Mouse (Mus musculus) common myeloid progenitor, adult 5-6 weeks (primary cell): Measurements from ENCODE around the gene Emb. TPM values are rescaled to one million over a fixed set of nuclear protein-coding genes. Genes with fewer than 3 reads are reported as not detected.
"Not testable (repeated sequence)": the region's sequence is repeated elsewhere in the genome, so short reads cannot be mapped to it uniquely, and the experiment has no call there.

Experiments
- ATAC-seq: replicated peaks from 2 replicates; pipeline ENCODE4 v1.8.0; 2016; ENCODE audit warnings: low read depth, mild to moderate bottlenecking, moderate TSS enrichment, inconsistent platforms; ENCODE audit not compliant: poor library complexity, severe bottlenecking
- total RNA-seq: library from RNA; stranded (forward); fragments of 200-1000, 187-1606 nt; gene quantifications from 2 replicates; pipeline ENCODE4 v1.2.3, GENCODE M21; 2017

Gene Emb
- total RNA-seq = 368 TPM in 2 replicates

GRCm38 (mm10) chr13:117208236-117208635, at the start of gene Emb:
Emb (plus strand) TSS chr13:117208536.
- no peak for ATAC-seq

- no peak for ATAC-seq
Measured at GRCm38 (mm10) chr13:117163906-117164305, 44.4 kb upstream of the Emb start.

DNA sequence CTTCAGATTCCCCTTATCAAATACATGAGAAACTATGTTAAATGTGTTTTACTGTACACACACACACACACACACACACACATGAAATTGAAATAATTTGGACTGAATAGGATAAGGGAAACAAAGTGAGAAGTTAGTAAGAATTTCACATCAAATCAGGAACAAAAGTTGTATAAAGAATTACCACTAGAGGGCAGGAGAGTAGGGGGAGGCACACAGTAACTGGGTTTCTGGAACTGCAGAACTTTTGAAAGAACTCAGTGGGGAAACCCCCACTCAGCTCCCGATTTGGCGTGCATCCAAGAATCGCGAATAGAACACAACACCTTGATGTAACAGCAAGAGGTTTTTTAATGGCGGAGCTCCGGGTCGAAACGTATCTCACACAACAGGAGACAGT, 43.3 kb upstream of the Emb start:
- ATAC-seq = no peak

- not testable (repeated sequence) for ATAC-seq
Measured at GRCm38 (mm10) chr13:117180912-117181311, 27.4 kb upstream of the Emb start.

GRCm38 (mm10) chr13:117183288-117183687, 25.0 kb upstream of the Emb start:
- ATAC-seq = no peak

DNA sequence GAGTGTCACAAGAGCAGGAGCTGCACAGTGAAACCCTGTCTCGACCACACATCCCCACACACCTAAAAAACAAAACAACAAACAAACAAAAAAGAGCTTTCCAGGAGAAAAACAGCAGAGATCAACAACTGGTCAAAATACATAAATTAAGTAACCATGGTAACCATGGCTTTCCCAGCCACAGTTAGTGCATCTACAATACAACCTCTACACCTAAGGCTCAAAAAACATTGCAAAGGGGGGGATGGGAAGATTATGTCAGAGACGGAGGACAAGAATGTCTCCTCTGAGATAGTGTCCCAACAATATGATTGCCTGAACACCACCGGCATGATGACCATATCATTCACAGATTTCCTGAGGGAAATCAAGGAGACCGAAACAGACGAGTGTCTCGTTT, 23.0 kb upstream of the Emb start:
- ATAC-seq = no peak

GRCm38 (mm10) chr13:117192161-117192560, 16.2 kb upstream of the Emb start:
- ATAC-seq = no peak

- peak; percentile 58 for ATAC-seq
Measured at GRCm38 (mm10) chr13:117193422-117193983, 14.8 kb upstream of the Emb start.

DNA sequence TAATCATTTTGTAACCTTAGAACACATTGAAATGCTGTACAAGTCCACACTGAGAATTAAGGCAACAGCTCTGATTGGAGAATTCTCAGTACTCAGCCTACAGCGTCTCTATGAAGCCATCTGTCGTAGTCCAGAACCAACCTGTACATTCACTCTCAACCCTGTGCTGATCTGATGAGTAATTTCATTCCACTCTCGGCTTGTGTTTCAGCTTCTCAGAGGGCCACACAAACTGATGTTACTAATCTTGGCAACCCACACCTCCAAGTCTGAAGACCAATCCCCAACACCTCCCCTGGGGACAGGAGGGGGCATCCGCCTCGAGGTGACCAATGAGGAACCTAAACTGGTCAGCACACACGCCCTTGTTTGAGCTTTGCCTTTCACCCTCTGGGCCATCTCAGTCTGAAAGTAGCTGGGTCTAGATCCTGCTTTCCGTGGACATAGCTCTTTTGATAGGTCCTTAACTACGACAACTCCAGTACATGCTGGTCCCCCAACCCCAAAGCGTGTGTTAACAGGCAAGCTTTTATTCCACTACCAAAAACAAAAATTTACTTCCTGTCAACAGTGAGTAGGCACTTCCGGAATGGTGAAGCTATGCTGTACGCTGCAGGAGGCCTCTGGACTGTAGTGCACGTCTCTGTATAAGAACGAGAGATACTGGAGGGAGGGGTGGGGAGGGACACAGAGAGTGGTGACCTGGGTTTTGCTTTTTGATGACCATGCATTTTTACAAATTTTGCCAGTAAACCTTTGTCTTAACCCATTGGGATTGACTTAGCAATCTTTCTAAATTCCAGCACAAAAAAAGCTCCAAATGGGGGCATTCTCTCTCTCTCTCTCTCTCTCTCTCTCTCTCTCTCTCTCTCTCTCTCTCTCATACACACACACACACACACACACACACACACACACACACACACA, 12.5 kb upstream of the Emb start:
- ATAC-seq = peak; percentile 69

GRCm38 (mm10) chr13:117197666-117198065, 10.7 kb upstream of the Emb start:
- no peak for ATAC-seq

GRCm38 (mm10) chr13:117198402-117199083, 9.8 kb upstream of the Emb start:
- peak; percentile 49 for ATAC-seq

DNA sequence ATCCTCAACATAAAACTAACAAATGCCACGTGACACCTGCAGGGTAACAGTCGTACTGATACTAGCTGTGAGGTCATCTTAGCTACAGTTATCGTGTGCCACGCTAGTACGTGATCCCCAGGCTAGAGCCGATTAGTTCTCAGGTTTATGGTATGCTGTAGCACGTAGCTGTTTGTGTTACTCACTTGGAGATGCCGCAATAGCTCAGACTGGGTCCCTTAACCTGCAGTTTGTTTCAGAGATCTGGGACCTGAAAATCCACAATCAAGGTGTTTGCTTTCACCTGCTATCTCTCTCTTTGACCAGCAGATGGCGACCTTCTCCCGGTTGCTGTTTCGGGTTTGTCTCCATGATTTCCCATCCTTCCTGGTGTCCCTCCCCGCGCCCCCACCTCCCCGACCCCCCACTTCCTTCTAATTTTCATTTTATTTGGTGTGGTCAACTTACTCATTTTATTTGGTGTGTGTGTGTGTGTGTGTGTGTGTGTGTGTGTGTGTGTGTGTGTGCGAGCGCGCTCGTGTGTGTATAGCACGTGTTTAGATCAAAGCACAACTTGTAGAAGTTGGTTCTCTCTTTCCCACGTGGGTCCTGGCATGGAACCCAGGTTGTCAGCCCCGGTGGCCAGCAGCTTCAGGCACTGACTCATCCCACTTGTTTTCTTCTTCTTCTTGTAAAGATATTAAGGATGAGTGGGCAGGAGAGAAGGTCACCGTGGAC, 5.4 kb upstream of the Emb start:
- peak; percentile 60; the same call in 1 of the 2 replicates for ATAC-seq

- no peak for ATAC-seq
Measured at GRCm38 (mm10) chr13:117204685-117205084, 3.7 kb upstream of the Emb start.

DNA sequence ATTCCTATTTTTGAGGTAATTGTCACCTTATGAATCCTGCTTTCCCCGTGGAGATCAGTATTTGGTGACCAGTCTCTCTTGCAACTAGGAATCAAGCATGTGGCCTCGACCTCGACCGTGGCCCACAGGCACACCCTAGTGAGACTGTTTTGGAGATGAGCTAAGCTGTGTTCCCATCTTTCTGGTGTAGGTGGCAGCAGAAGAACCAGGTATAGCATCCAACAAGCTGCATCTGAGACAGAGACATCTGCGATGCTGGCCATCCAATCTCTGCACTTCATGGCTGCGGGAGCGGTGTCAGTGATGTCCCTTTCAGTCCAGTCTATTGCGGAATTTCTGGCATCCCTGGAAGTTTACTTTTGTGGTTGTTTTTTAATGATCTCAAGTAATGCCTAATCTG, 2.3 kb upstream of the Emb start:
- ATAC-seq = no peak

DNA sequence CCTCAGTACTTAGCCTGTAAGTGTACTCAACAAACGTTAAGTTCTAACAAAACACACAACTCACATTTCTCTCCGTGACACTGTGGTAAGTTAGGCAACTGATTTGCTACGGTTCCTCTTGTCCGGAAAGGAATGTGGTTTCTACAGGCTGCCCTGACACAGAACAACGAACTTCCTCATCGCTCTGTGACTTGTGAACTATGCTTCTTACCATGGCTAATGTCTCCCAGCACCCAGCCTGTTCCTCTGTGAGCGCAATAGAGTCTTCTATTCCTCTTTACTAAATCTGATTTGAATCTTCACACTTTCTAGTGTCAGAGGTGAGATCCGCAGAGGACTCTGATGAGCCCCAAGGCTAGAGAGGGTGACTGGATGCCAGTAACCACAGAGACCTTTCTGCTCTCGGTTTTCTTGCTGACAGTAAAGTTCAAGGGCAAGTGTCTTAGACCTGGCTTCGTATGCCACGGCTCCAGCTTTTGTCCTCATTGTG, 3.1 kb downstream of the Emb start:
- peak; percentile 97 for ATAC-seq

DNA sequence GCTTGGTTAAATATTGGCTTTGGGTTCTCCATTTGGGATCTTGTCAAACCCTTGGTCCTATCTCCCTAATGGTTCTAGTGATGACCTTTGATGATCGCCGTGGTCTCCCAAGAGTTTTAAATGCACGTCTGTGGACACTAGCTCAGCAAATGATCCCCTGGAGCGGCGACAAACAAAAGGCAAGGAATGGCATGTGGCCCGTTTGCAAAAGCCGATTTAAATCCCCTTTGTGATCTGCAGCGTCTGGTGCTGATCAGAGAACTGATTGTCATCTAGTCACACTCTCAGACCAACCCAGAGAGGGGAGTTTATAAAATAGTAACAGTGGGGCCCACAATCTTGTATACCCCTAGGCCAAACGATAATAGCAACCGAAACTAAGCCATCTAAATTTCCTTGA, 7.1 kb downstream of the Emb start:
- ATAC-seq = no peak

GRCm38 (mm10) chr13:117216126-117216525, 7.8 kb downstream of the Emb start:
- ATAC-seq = no peak

- ATAC-seq = no peak
Measured at GRCm38 (mm10) chr13:117216752-117217363, 8.5 kb downstream of the Emb start.

- peak; percentile 9; the same call in 1 of the 2 replicates for ATAC-seq
Measured at GRCm38 (mm10) chr13:117217621-117218020, 9.3 kb downstream of the Emb start.

GRCm38 (mm10) chr13:117218092-117218491, 9.8 kb downstream of the Emb start:
- no peak for ATAC-seq
